Mouse (Mus musculus) embryonic facial prominence, embryonic 12.5 days (tissue): ENCODE results near the gene Lnpep. TPM values are rescaled to one million over a fixed set of nuclear protein-coding genes. Genes with fewer than 3 reads are reported as not detected.

Experiments
- ATAC-seq: fragments of 200-750 bp; cut with Nextera tagmentation; 2 replicates; pipeline ENCODE4 v1.8.0; 2017; ENCODE audit not compliant: insufficient number of reproducible peaks, insufficient read depth, low FRiP score, low TSS enrichment
- H3K27ac ChIP-seq: fragments of 300-500 bp; sonication (generic); 2 replicates; pipeline ENCODE4 v1.5.1; 2016; ENCODE audit warnings: mild to moderate bottlenecking
- H3K27me3 ChIP-seq: fragments of 300-500 bp; sonication (generic); 2 replicates; pipeline ENCODE4 v1.6.1; 2016; ENCODE audit warnings: mild to moderate bottlenecking, moderate library complexity
- H3K36me3 ChIP-seq: fragments of 300-500 bp; sonication (generic); 2 replicates; pipeline ENCODE4 v1.6.1; 2016; ENCODE audit warnings: mild to moderate bottlenecking
- H3K4me1 ChIP-seq: fragments of 300-500 bp; sonication (generic); 2 replicates; pipeline ENCODE4 v1.6.1; 2016
- H3K4me2 ChIP-seq: fragments of 300-500 bp; sonication (generic); replicated peaks from 2 replicates; pipeline ENCODE4 v1.6.1; 2016; ENCODE audit warnings: mild to moderate bottlenecking, moderate library complexity
- H3K4me3 ChIP-seq: fragments of 300-500 bp; sonication (generic); 2 replicates; pipeline ENCODE4 v1.5.1; 2016; ENCODE audit warnings: mild to moderate bottlenecking
- H3K9ac ChIP-seq: fragments of 300-500 bp; sonication (generic); 2 replicates; pipeline ENCODE4 v1.6.1; 2016; ENCODE audit warnings: mild to moderate bottlenecking, moderate library complexity
- H3K9me3 ChIP-seq: fragments of 300-500 bp; sonication (generic); 2 replicates; pipeline ENCODE4 v1.6.1; 2016; ENCODE audit warnings: mild to moderate bottlenecking, moderate library complexity
- WGBS: fragments of 180-500 bp; shearing (Covaris S2); methylation state at CpG from one replicate; pipeline ENCODE4 v1.1.7; 2016; 5-methylcytosine and 5-hydroxymethylcytosine counted together
- polyA plus RNA-seq: library from polyadenylated mRNA; unstranded; fragments of >200 nt; fragmentation: Nextera tagmentation; extraction: Ambion mirVana; gene quantifications from 2 replicates; pipeline ENCODE4 v1.2.1, GENCODE M21; 2016

The Lnpep gene
- polyA plus RNA-seq, 1 experiment from 2014 or later, result 9.6 TPM

DNA sequence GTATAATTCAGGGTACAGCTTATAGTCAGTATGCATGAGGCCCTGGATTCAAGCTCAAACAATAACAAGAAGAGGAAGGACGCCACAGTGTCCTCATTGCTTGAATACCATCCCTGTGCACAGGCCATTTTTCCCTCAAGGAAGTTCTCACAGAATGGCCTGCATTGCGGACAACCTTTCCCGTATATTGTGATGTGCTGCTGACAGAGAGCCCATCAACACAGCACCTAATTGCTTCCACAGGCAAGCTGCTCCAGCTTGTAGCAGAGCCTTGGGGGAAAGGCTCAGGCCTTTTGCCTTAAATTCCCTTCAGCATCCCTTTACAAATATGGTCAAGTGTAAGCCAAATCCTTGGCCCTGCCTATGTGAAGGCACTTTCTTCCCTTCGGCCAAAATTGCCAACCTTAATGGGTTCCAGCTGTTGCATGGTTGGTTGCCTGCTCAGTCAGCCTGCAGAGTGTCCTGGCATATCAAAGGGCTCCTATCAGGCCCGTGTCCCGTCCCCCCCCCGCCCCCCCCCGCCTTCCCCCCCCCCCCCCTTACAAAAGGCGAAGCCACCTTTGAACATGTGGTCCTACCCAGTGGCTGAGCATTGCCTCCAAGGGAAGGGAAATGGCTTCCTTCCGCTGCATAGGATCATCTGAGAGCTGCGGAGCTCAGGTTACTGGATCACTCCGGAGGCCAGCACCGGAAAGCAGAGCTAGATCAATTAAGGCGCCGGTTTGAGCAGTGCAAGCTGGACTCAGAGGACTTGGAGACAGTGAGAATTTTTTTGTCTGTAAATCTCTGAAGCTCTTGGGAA lies 133.8 kb downstream of the Lnpep start:
- ATAC-seq, result peak; percentile 87
- Histone ChIP-seq H3K4me1 (peaks cover 24% of the 10 kb centered on the region), H3K36me3 (no peaks in the 10 kb centered on the region), H3K27ac (peak overlapping the region; percentile 86), H3K9me3 (no peaks in the 10 kb centered on the region), H3K4me2 (peak overlapping the region; percentile 34), H3K4me3 (no peak overlapping the region), H3K9ac (no peak overlapping the region), H3K27me3 (no peaks in the 10 kb centered on the region)
- WGBS, result 12% methylated on average over 13 of the region's 15 CpGs

DNA sequence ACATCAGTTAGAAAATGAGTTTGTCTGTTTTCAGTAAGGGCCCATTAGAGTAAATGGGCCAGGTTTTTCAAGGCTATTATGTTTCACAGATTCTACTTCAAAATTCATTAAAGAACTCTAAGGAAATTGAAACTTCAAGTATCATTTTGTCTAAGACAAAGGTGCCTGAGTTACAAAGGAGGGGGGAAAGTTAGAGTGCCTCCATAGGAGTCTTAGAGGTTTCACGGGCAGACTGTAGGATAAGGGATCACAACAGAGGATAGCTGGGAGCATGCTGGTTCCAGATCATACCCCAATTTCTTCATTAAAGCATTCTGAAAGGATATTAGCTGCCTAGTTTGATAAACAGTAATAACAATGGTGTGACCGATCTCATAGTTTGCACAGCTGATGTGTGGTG lies 139.1 kb downstream of the Lnpep start:
- Histone ChIP-seq H3K9ac (no peak overlapping the region), H3K4me2 (no peak overlapping the region), H3K36me3 (no peaks in the 10 kb centered on the region), H3K27me3 (no peaks in the 10 kb centered on the region), H3K27ac (0 out of 2 replicates have a peak overlapping the region, but pooled peaks have one; percentile 43), H3K4me3 (no peak overlapping the region), H3K9me3 (no peaks in the 10 kb centered on the region), H3K4me1 (peaks cover 11% of the 10 kb centered on the region)
- 53% methylated on average over 2 of the region's 2 CpGs for WGBS
- no peak for ATAC-seq

Other genes with a start within 250 kb of the Lnpep start
- 50.3 and 50.9 TPM in 2 replicates for gene Lix1, start 222.4 kb downstream of the Lnpep start, polyA plus RNA-seq
- gene Vmn2r90, start 78.7 kb upstream of the Lnpep start, polyA plus RNA-seq, result not detected in 2 replicates
- 56.8 and 60.6 TPM in 2 replicates for gene Spaca6, start 202.1 kb upstream of the Lnpep start, polyA plus RNA-seq
- gene Has1, start 230.2 kb upstream of the Lnpep start, polyA plus RNA-seq, result 1.6 and 1.7 TPM in 2 replicates